Mouse (Mus musculus) intestine, embryonic 15.5 days (tissue): ENCODE data around the gene Rgs1. TPM values are rescaled to one million over a fixed set of nuclear protein-coding genes. Genes with fewer than 3 reads are reported as not detected.

ENCODE experiments used
- polyA plus RNA-seq: library from polyadenylated mRNA; unstranded; fragments of >200 nt; fragmentation: Nextera tagmentation; extraction: Ambion mirVana; gene quantifications from 2 replicates; pipeline ENCODE4 v1.2.1, GENCODE M21; 2015

The Rgs1 gene
- polyA plus RNA-seq, 1 experiment from 2014 or later, result 0.90 TPM

Other genes with a start within 250 kb of the Rgs1 start
- gene Rgs2, start 245.1 kb downstream of the Rgs1 start, polyA plus RNA-seq, result 39.4 and 47.4 TPM in 2 replicates
- gene Rgs13, start 71.9 kb downstream of the Rgs1 start, polyA plus RNA-seq, result not detected in 2 replicates